In the genomic region with DNA sequence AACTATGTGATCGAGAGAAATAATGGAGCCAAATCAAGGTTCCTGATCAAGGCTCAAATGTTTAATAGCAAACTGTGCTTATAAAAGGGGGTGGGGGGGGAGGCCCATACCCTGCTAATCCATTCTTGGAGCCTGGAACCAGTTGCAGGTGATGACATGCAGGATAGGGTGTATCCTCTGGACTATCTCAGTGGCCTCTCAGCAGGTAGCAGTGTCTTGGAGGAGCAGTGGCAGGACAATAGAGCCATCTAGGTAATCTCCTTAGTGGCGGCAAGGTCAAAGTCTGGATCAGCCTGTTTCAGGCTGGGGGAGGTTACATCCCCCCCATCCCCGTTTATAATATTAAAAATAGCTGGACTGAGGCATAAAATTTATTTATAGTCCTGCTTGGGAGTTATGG, we compare ENCODE assay signal across 27 mouse cellular contexts.
"Had no signal": no experiment of that assay in that cellular context is flagged by ENCODE, and none has a peak within 500 bp of the region (broad histone marks: within the 10 kb centered on the region; RNA-seq: fewer than 3 reads in every experiment).

No protein-coding gene starts in this region.

- ATAC-seq: hindbrain, embryonic 16.5 days; inflammation-experienced regulatory T-cells, adult 6 months; intestine, embryonic 15.5 days; intestine, postnatal 0 days; liver, embryonic 12.5 days had no signal

- H3K4me3 ChIP-seq: gastrocnemius, adult 2 months; heart, embryonic 10.5 days; heart, embryonic 13.5 days; heart, embryonic 15.5 days; intestine, embryonic 15.5 days; layer of hippocampus, adult 2 months; limb, embryonic 13.5 days; limb, embryonic 15.5 days; liver, embryonic 12.5 days had no signal

- H3K27me3 ChIP-seq: heart, embryonic 13.5 days; heart, embryonic 15.5 days; intestine, embryonic 15.5 days; limb, embryonic 13.5 days; limb, embryonic 15.5 days; liver, embryonic 12.5 days had no signal

- H3K9ac ChIP-seq: heart, embryonic 13.5 days; heart, embryonic 15.5 days; hindbrain, embryonic 14.5 days; intestine, embryonic 15.5 days; limb, embryonic 13.5 days; limb, embryonic 15.5 days; liver, embryonic 12.5 days; liver, embryonic 14.5 days had no signal

- H3K4me2 ChIP-seq: heart, embryonic 13.5 days; heart, embryonic 15.5 days; hindbrain, embryonic 14.5 days; intestine, embryonic 15.5 days; limb, embryonic 13.5 days; limb, embryonic 15.5 days; liver, embryonic 12.5 days had no signal

- H3K36me3 ChIP-seq: heart, embryonic 10.5 days; heart, embryonic 13.5 days; heart, embryonic 15.5 days; intestine, embryonic 15.5 days; limb, embryonic 13.5 days; limb, embryonic 15.5 days; liver, embryonic 12.5 days had no signal

- H3K9me3 ChIP-seq: heart, embryonic 10.5 days; heart, embryonic 13.5 days; heart, embryonic 15.5 days; intestine, embryonic 15.5 days; limb, embryonic 15.5 days; liver, embryonic 12.5 days had no signal

- H3K27ac ChIP-seq: gastrocnemius, adult 2 months; heart, embryonic 10.5 days; heart, embryonic 13.5 days; heart, embryonic 15.5 days; hindbrain, embryonic 14.5 days; intestine, embryonic 15.5 days; layer of hippocampus, adult 2 months; limb, embryonic 13.5 days; limb, embryonic 15.5 days; liver, embryonic 12.5 days; liver, embryonic 14.5 days had no signal

- DNase-seq: gastrocnemius, adult 2 months; gastrocnemius, postnatal 10 days; gastrocnemius, postnatal 25 days; heart, adult 18-20 months; heart, postnatal 14 days; heart, postnatal 36 days; kidney, adult 18-20 months; kidney, adult 8-10 months; kidney, postnatal 10 days; kidney, postnatal 25 days; kidney, postnatal 4 days; layer of hippocampus, adult 9-11 months; layer of hippocampus, postnatal 36 days; left cerebral cortex, postnatal 4 days had no signal

- H3K4me1 ChIP-seq: heart, embryonic 10.5 days; heart, embryonic 13.5 days; heart, embryonic 15.5 days; intestine, embryonic 15.5 days; limb, embryonic 13.5 days; limb, embryonic 15.5 days; liver, embryonic 12.5 days had no signal
